In the genomic region with DNA sequence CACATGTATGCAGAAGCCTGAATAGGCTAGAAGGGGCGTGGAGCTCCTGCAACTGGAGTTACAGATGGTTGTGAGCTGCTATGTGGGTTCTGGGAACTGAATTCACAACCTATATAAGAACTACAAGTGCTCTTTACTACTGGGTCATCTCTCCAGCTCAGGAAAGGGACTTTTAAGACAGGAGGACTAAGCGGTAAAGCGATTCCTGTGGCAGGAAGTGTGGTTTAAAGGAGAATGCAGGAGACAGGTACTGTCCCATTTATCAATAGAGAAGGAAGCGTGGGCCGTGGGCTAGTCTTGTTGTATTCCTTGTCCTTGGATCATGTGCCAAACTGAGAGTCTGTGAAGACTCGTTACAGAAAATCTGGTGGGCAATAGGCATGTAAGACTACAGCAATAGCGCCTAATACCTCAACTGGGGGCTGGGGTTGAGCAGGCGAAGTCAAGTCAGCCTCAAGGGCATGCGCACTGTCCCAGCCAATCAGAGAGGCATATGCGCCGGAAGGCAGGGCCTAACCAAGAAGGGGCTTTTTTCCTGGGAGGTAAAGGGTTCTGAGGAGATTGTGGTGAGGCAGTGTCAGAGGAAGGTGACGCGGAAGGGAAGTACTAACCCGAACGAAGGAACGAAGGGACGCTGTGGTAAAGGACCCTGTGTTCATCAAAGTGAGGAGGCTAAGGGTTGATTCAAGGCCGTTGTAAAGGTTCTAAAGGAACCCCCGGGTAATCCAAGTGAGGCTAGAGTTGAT, we compare ENCODE assay signal across 8 mouse cellular contexts. TPM values are rescaled to one million over a fixed set of nuclear protein-coding genes. Genes with fewer than 3 reads are reported as not detected.
DNase-seq lines count a peak whose midpoint lies in the region; ATAC-seq and TF ChIP-seq lines count a peak whose summit lies in the region.
"Not testable (repeated sequence)": the region's sequence is repeated elsewhere in the genome, so short reads cannot be mapped to it uniquely, and the experiment has no call there.
"Had no signal": no experiment of that assay in that cellular context is flagged by ENCODE, and none has a peak within 500 bp of the region (broad histone marks: within the 10 kb centered on the region; RNA-seq: fewer than 3 reads in every experiment).

A gene (plus strand): TSS at position 515 of the 746 bp plus-strand sequence.

- 40% methylated on average over 19 of the region's 19 CpGs for WGBS in spleen, adult 2 months

- not testable (repeated sequence) for TF ChIP-seq RAD21 in MEL (IDR thresholded peaks at IDR 0.05; ENCODE audit: low read depth, low read length)

- not testable (repeated sequence) for H3K27me3 ChIP-seq in MEL (ENCODE audit: control insufficient read depth in 1 of 2, insufficient read depth in 2 of 2, low read length in 2 of 2); spleen, adult 2 months (ENCODE audit: control insufficient read depth, insufficient read depth, low read length)

- H3K79me2 ChIP-seq in MEL (ENCODE audit: control insufficient read depth, insufficient read depth, low read length, poor library complexity) = not testable (repeated sequence)

- H3K9me3 ChIP-seq in MEL (replicated peaks; ENCODE audit: insufficient read depth, low read length) = not testable (repeated sequence)

- TF ChIP-seq CTCF in MEL (IDR thresholded peaks at IDR 0.05 in 2 of 3, conservative IDR thresholded peaks at IDR 0.05 in 1 of 3; ENCODE audit: control insufficient read depth in 1 of 3, insufficient read depth in 1 of 3, low read depth in 2 of 3, low read length in 3 of 3, poor library complexity in 1 of 3, severe bottlenecking in 1 of 3); spleen, adult 2 months (IDR thresholded peaks at IDR 0.05; ENCODE audit: extremely low read depth, insufficient read depth, insufficient read length, insufficient replicate concordance): not testable (repeated sequence)

- 0 out of 2 replicates have a peak, but pooled peaks have one; percentile 29 for ATAC-seq in common myeloid progenitor, adult 5-6 weeks (replicated peaks; ENCODE audit: low read depth, poor library complexity, severe bottlenecking)
- ATAC-seq in inflammation-experienced regulatory T-cells, adult 6 months = peak; percentile 78

- not testable (repeated sequence) for TF ChIP-seq POLR2A in MEL (IDR thresholded peaks at IDR 0.05; ENCODE audit: control insufficient read depth in 1 of 2, insufficient read depth in 1 of 2, low read depth in 1 of 2, low read length in 2 of 2, poor library complexity in 1 of 2); spleen, adult 2 months (IDR thresholded peaks at IDR 0.05; ENCODE audit: low read depth, low read length)

- not testable (repeated sequence) for TF ChIP-seq EP300 in MEL (IDR thresholded peaks at IDR 0.05; ENCODE audit: low read depth in 1 of 2, low read length in 2 of 2)

- peak within 1 kb of the TSS; percentile 50 to 54 for H3K4me3 ChIP-seq in MEL (ENCODE audit: control insufficient read depth in 1 of 2, insufficient read depth in 1 of 2, low read depth in 2 of 2, low read length in 2 of 2)
- peak within 1 kb of the TSS; percentile 34; the same call in 1 of the 2 replicates for H3K4me3 ChIP-seq in spleen, adult 2 months (ENCODE audit: extremely low read depth, insufficient read depth, insufficient read length)

- DNase-seq in CD4-positive, CD25-positive, alpha-beta regulatory T cell, adult 2 months (ENCODE audit: low read depth, low spot score) = peak; percentile 19
- peak; percentile 13 for DNase-seq in MEL (ENCODE audit: low read depth, low spot score)
- peak; percentile 27 for DNase-seq in naive thymus-derived CD4-positive, alpha-beta T cell, adult 2 months (ENCODE audit: low read depth)
- not testable (repeated sequence) for DNase-seq in spleen, adult 2 months (ENCODE audit: low read depth in 1 of 2, low spot score in 2 of 2)
- DNase-seq in thymus, postnatal 25 days = peak; percentile 44

- H3K9ac ChIP-seq in MEL (ENCODE audit: control insufficient read depth, low read depth, low read length, poor library complexity, severe bottlenecking) = peak within 1 kb of the TSS; percentile 54

- H3K4me1 ChIP-seq in MEL (ENCODE audit: control insufficient read depth in 1 of 2, insufficient read depth in 2 of 2, low read length in 2 of 2); spleen, adult 2 months (ENCODE audit: control insufficient read depth, insufficient read depth, insufficient read length): not testable (repeated sequence)

- peak within 1 kb of the TSS; percentile 42 for H3K27ac ChIP-seq in MEL (ENCODE audit: control insufficient read depth, low read depth, low read length)
- not testable (repeated sequence) for H3K27ac ChIP-seq in spleen, adult 2 months (ENCODE audit: insufficient read depth, low read length)

- not testable (repeated sequence) for H3K36me3 ChIP-seq in MEL (ENCODE audit: control insufficient read depth in 1 of 2, insufficient read depth in 2 of 2, low read length in 2 of 2); spleen, adult 2 months (ENCODE audit: control insufficient read depth, insufficient read depth, low read length)

RNA-seq across cellular contexts. Expression of the gene that starts here (rescaled TPM):
- 37.4 and 44.4 TPM in 2 replicates for total RNA-seq in MEL (2012; rRNA removed)
- polyA plus RNA-seq in MEL (2012; ENCODE audit: insufficient read depth in 1 of 2, insufficient read length in 2 of 2, low read depth in 1 of 2, low replicate concordance in 2 of 2, missing spikeins in 1 of 2) = 10 to 100 TPM in 1 of 2 experiments, not detected in 1; 43.2 TPM
- total RNA-seq in common myeloid progenitor, adult 5-6 weeks (2017) = 20.1 and 36.6 TPM in 2 replicates
- polyA plus RNA-seq in inflammation-experienced regulatory T-cells, adult 6 months (2017; shearing (Covaris generic)) = 100 to 1,000 TPM; 158 to 187 (median 175) TPM
- 1.7 and 2.2 TPM in 2 replicates for polyA plus RNA-seq in spleen, adult 2 months (2012; rRNA removed)
- total RNA-seq: gastrocnemius, postnatal 10 days had no signal

Comparison
In these comparisons a context has a peak if more than half of its experiments do, and no peak if none do; other contexts are left out.
1. RNA of the gene that starts here (polyA plus RNA-seq): 158 to 187 TPM in inflammation-experienced regulatory T-cells, adult 6 months and 43.2 TPM in MEL; 1.7 to 2.2 TPM in spleen, adult 2 months; every median in the first group is over 10 times any median in the second.